Mouse (Mus musculus): Measurements from ENCODE around the gene Fhl4.

- TF ChIP-seq CTCF (IDR thresholded peaks at IDR 0.05) (no peak), EP300 (IDR thresholded peaks at IDR 0.05) (no peak)
Observed at GRCm38 (mm10) chr10:85149226-85149625, 46.9 kb upstream of the Fhl4 start.
